Mouse (Mus musculus) left cerebral cortex, postnatal 10 days (tissue): ENCODE measurements around the gene Pla2g1b. TPM values are rescaled to one million over a fixed set of nuclear protein-coding genes. Genes with fewer than 3 reads are reported as not detected.
"Not testable (repeated sequence)": the region's sequence is repeated elsewhere in the genome, so short reads cannot be mapped to it uniquely, and the experiment has no call there.

Source experiments
- DNase-seq, 2 experiments: peaks; one replicate each; pipeline ENCODE4 v3.0.0; 2021 to 2022; ENCODE audit warnings: low spot score in 2 of 2, mixed read lengths in 1 of 2; ENCODE audit errors: extremely low spot score in 1 of 2
- intact Hi-C: fragments of 180-260 bp; cut with DNase I; formaldehyde crosslinking; loops from one replicate; pipeline ENCODE4 v1.15.1; 2025
- total RNA-seq, 2 experiments: library from RNA; stranded (reverse); gene quantifications; 2 replicates each; pipeline ENCODE4 v1.2.3; 2021

The Pla2g1b gene
- total RNA-seq, 2 experiments from 2014 or later = not detected

GRCm38 (mm10) chr5:115495618-115496017 lies 29.6 kb downstream of the Pla2g1b start:
- intact Hi-C loops, DNase-seq: not testable (repeated sequence)

GRCm38 (mm10) chr5:115497033-115497432 lies 31.0 kb downstream of the Pla2g1b start:
- DNase-seq = no peak
- intact Hi-C loops = no loop called here

GRCm38 (mm10) chr5:115498307-115499240 lies 32.5 kb downstream of the Pla2g1b start:
- DNase-seq = no peak

GRCm38 (mm10) chr5:115500383-115500935 lies 34.4 kb downstream of the Pla2g1b start:
- intact Hi-C loops = no loop called here
- no peak for DNase-seq

More at GRCm38 (mm10) chr5:115498307-115499240, 32.5 kb downstream of the Pla2g1b start:
- intact Hi-C loops = no loop called here

- intact Hi-C loops = no loop called here
- no peak for DNase-seq
Measured at GRCm38 (mm10) chr5:115503035-115503434, 37.0 kb downstream of the Pla2g1b start.

- DNase-seq = not testable (repeated sequence)
- intact Hi-C loops = loop anchor here (1.0 to 5.0 kb wide), 2 partner anchors 33 to 52 kb away; partner anchors contain the start of gene Rplp0
Measured at GRCm38 (mm10) chr5:115505617-115506016, 39.6 kb downstream of the Pla2g1b start.

GRCm38 (mm10) chr5:115506454-115507201 lies 40.6 kb downstream of the Pla2g1b start, which contains the start of gene Pxn:
Pxn (plus strand) TSS chr5:115506676.
- intact Hi-C loops = loop anchor here (1.0 to 5.0 kb wide), 2 partner anchors 32 to 51 kb away; partner anchors contain the start of gene Rplp0
- DNase-seq = peak; percentile 71 to 91

- intact Hi-C loops = loop anchor here (5.0 kb wide), 1 partner anchor 50 kb away; the partner anchor contains the start of gene Rplp0
- no peak for DNase-seq
Measured at GRCm38 (mm10) chr5:115507267-115507980, 41.4 kb downstream of the Pla2g1b start.

GRCm38 (mm10) chr5:115507981-115508858 lies 42.2 kb downstream of the Pla2g1b start:
- intact Hi-C loops = loop anchor here (5.0 kb wide), 1 partner anchor 49 kb away; the partner anchor contains the start of gene Rplp0
- no peak for DNase-seq

- intact Hi-C loops = loop anchor here (5.0 kb wide), 1 partner anchor 48 kb away; the partner anchor contains the start of gene Rplp0
- peak in 1 of 2 experiments; percentile 54 for DNase-seq
Measured at GRCm38 (mm10) chr5:115508859-115509147, 42.7 kb downstream of the Pla2g1b start.

- intact Hi-C loops = loop anchor here (5.0 kb wide), 1 partner anchor 48 kb away; the partner anchor contains the start of gene Rplp0
- no peak for DNase-seq
Measured at GRCm38 (mm10) chr5:115509321-115509761, 43.3 kb downstream of the Pla2g1b start.

GRCm38 (mm10) chr5:115509790-115510689 lies 44.0 kb downstream of the Pla2g1b start:
- no peak for DNase-seq
- intact Hi-C loops = loop anchor here (5.0 kb wide), 1 partner anchor 47 kb away; the partner anchor contains the start of gene Rplp0

- DNase-seq = no peak
- intact Hi-C loops = no loop called here
Measured at GRCm38 (mm10) chr5:115512375-115512774, 46.3 kb downstream of the Pla2g1b start.

- intact Hi-C loops = no loop called here
- DNase-seq = no peak
Measured at GRCm38 (mm10) chr5:115513246-115513645, 47.2 kb downstream of the Pla2g1b start.

- intact Hi-C loops = no loop called here
- DNase-seq = no peak
Measured at GRCm38 (mm10) chr5:115513721-115514120, 47.7 kb downstream of the Pla2g1b start.

GRCm38 (mm10) chr5:115514346-115514745 lies 48.3 kb downstream of the Pla2g1b start:
- intact Hi-C loops = no loop called here
- DNase-seq = no peak
